Mouse (Mus musculus) adrenal gland (tissue): ENCODE measurements around the gene Dlst.

ENCODE experiments used
- intact Hi-C: fragments of 180-260 bp; cut with DNase I; formaldehyde crosslinking; loops from one replicate; pipeline ENCODE4 v1.15.1; 2025

The Dlst gene

GRCm38 (mm10) chr12:85178294-85178693 is 67.7 kb downstream of the Dlst start:
- intact Hi-C loops = no loop called here

DNA sequence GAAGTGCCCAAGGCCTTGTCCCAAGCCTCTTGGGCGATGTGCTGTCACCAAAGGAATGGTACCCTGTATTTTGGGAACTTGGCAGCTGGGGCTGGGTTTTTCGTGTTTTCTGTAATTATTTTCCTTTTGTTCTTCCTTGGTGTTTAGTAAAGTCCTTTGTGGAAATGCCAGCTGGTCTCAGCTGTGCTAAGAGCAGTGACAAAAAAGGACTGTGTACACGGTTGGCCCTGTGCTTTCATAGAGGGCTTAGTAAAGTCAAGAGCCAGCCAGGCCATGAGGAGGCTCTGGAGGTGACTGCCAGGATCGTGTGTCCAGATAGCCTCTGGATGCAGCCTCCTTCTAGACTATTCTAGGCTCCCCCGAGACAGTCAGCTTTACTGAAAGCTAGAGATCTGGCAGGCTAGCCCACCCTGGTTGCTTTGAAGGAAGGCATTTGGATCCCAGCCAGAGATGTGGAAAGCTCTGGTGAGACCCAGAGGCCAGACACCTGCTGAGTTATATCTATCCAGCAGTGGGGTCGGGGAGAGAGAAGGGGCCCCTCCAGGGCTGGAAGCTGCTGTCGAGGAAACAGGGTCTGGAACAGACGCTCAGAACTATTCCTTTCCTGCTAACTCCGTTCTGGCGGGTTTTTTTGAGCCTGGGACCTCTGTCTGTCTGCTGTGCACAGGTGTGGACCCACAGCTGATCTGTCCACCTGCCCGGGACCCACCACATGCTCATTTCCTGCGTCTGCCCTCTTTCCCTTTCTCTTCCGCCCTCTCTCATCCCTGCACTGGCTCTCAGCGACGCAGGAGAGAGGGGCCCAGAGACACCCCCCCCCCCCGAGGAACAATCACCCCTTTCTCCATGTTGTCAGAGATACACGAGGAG is 71.1 kb downstream of the Dlst start:
- intact Hi-C loops = no loop called here

GRCm38 (mm10) chr12:85182345-85182643 is 71.7 kb downstream of the Dlst start:
- intact Hi-C loops = no loop called here

GRCm38 (mm10) chr12:85182898-85183297 is 72.3 kb downstream of the Dlst start:
- intact Hi-C loops = no loop called here

DNA sequence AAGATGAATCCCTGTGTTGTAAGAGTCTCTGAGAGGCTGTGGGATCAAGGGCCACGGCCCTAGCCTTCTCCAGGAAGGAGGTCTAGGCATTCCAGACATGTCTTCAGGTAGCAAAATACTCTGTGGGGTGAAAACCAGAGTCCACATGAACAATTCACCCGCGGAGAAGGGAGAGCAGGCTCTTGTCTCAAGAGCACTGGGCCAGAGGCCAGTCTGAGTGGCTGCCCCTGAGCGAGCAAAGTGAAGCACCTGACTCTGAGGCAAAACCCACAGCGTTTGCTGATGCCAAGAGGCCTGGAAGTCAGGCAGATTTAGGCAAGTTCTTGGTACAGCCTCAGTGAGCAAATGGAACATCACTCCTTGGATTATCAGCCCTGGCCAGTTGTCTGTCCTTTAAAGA is 73.5 kb downstream of the Dlst start:
- intact Hi-C loops = no loop called here
